14 mouse cellular contexts compared by ENCODE assay signal in genomic region chr16:40708558-40708957, GRCm38 (mm10).
A peak's percentile ranks its signal among the peaks of the same experiment; 100 is the strongest.
DNase-seq lines count a peak whose midpoint lies in the region; ATAC-seq lines count a peak whose summit lies in the region.
"Had no signal": no experiment of that assay in that cellular context is flagged by ENCODE, and none has a peak within 500 bp of the region (broad histone marks: within the 10 kb centered on the region; RNA-seq: fewer than 3 reads in every experiment).

No protein-coding gene starts in this region.

- no peak overlapping the region for H3K4me2 ChIP-seq in neural tube, embryonic 13.5 days
- no peak overlapping the region for H3K4me2 ChIP-seq in neural tube, embryonic 15.5 days
- H3K4me2 ChIP-seq in hindbrain, embryonic 12.5 days (replicated peaks) = no peak overlapping the region

- no peak overlapping the region for H3K27ac ChIP-seq in neural tube, embryonic 13.5 days (replicated peaks)
- H3K27ac ChIP-seq in neural tube, embryonic 15.5 days (replicated peaks) = no peak overlapping the region
- no peak overlapping the region for H3K27ac ChIP-seq in hindbrain, embryonic 12.5 days
- H3K27ac ChIP-seq: liver, embryonic 14.5 days had no signal

- no peaks in the 10 kb centered on the region for H3K9me3 ChIP-seq in neural tube, embryonic 13.5 days
- H3K9me3 ChIP-seq in neural tube, embryonic 15.5 days (replicated peaks) = no peaks in the 10 kb centered on the region
- H3K9me3 ChIP-seq in hindbrain, embryonic 12.5 days (replicated peaks) = no peaks in the 10 kb centered on the region

- H3K27me3 ChIP-seq in neural tube, embryonic 13.5 days = no peaks in the 10 kb centered on the region
- no peaks in the 10 kb centered on the region for H3K27me3 ChIP-seq in neural tube, embryonic 15.5 days (replicated peaks)
- no peaks in the 10 kb centered on the region for H3K27me3 ChIP-seq in hindbrain, embryonic 12.5 days

- H3K4me1 ChIP-seq in neural tube, embryonic 13.5 days (replicated peaks) = peaks cover 36% of the 10 kb centered on the region
- H3K4me1 ChIP-seq in neural tube, embryonic 15.5 days = peaks cover 22% of the 10 kb centered on the region
- no peaks in the 10 kb centered on the region; the same call in 1 of the 2 replicates for H3K4me1 ChIP-seq in hindbrain, embryonic 12.5 days

- WGBS in neural tube, embryonic 13.5 days = 29% methylated on average over 2 of the region's 2 CpGs
- WGBS in neural tube, embryonic 15.5 days = 18% methylated on average over 2 of the region's 2 CpGs
- 53% methylated on average over 2 of the region's 2 CpGs for WGBS in hindbrain, embryonic 12.5 days

- no peak overlapping the region for H3K9ac ChIP-seq in neural tube, embryonic 13.5 days
- no peak overlapping the region for H3K9ac ChIP-seq in neural tube, embryonic 15.5 days (replicated peaks)
- H3K9ac ChIP-seq in hindbrain, embryonic 12.5 days = no peak overlapping the region
- H3K9ac ChIP-seq: liver, embryonic 14.5 days had no signal

- peak; percentile 9 to 23 for DNase-seq in cerebellum, postnatal 25 days
- DNase-seq in cerebellum, adult 11 months = no peak
- no peak for DNase-seq in gastrocnemius, postnatal 4 days (ENCODE audit: low spot score in 2 of 2)
- DNase-seq in gastrocnemius, postnatal 25 days = no peak
- no peak for DNase-seq in c-Kit-positive CD71-positive TER-119-positive erythroid progenitor cells, embryonic 14.5 days (ENCODE audit: low spot score)
- DNase-seq: B cell, adult 2 months; kidney, adult 8-10 months; kidney, postnatal 4 days; lung, postnatal 14 days; right cerebral cortex, postnatal 25 days had no signal

- no peaks in the 10 kb centered on the region for H3K36me3 ChIP-seq in neural tube, embryonic 13.5 days
- no peaks in the 10 kb centered on the region for H3K36me3 ChIP-seq in neural tube, embryonic 15.5 days
- no peaks in the 10 kb centered on the region for H3K36me3 ChIP-seq in hindbrain, embryonic 12.5 days

- no peak overlapping the region for H3K4me3 ChIP-seq in neural tube, embryonic 13.5 days
- H3K4me3 ChIP-seq in neural tube, embryonic 15.5 days (replicated peaks) = no peak overlapping the region
- no peak overlapping the region for H3K4me3 ChIP-seq in hindbrain, embryonic 12.5 days

- peak; percentile 74; the same call in 1 of the 2 replicates for ATAC-seq in neural tube, embryonic 13.5 days (ENCODE audit: low read depth)
- ATAC-seq in neural tube, embryonic 15.5 days (ENCODE audit: low FRiP score) = no peak
- 0 out of 2 replicates have a peak, but pooled peaks have one; percentile 11 for ATAC-seq in hindbrain, embryonic 12.5 days (ENCODE audit: low FRiP score)

Comparison
In these comparisons a context has a peak if more than half of its experiments do, and no peak if none do; other contexts are left out.
1. DNase-seq: peak in cerebellum, postnatal 25 days (2 of 2); none in cerebellum, adult 11 months (single experiment), gastrocnemius, postnatal 4 days (0 of 2), gastrocnemius, postnatal 25 days (single experiment) and c-Kit-positive CD71-positive TER-119-positive erythroid progenitor cells, embryonic 14.5 days (single experiment).